Mouse (Mus musculus) right cerebral cortex, adult 18-20 months (tissue): Measurements from ENCODE around the gene Tbx6.

Source experiments
- DNase-seq: peaks from one replicate; pipeline ENCODE4 v3.0.0; 2022; ENCODE audit warnings: mixed read lengths

The Tbx6 gene

GRCm38 (mm10) chr7:126795387-126796317 is 14.4 kb downstream of the Tbx6 start:
- no peak for DNase-seq

GRCm38 (mm10) chr7:126796350-126796932 is 15.2 kb downstream of the Tbx6 start:
- DNase-seq, result peak; percentile 58

- no peak for DNase-seq
These were observed 16.3 kb downstream of the Tbx6 start, which contains the start of gene Fam57b for GRCm38 (mm10) chr7:126797411-126798126. Gene Fam57b, plus strand, starts transcription at chr7:126797668.

- no peak for DNase-seq
These were observed 17.1 kb downstream of the Tbx6 start for GRCm38 (mm10) chr7:126798127-126799049.

GRCm38 (mm10) chr7:126799050-126799467 is 17.8 kb downstream of the Tbx6 start:
- peak; percentile 99 for DNase-seq

GRCm38 (mm10) chr7:126799468-126800268 is 18.4 kb downstream of the Tbx6 start:
- DNase-seq, result peak; percentile 57

GRCm38 (mm10) chr7:126800269-126801056 is 19.2 kb downstream of the Tbx6 start:
- DNase-seq, result no peak

GRCm38 (mm10) chr7:126801057-126801422 is 19.8 kb downstream of the Tbx6 start:
- DNase-seq, result no peak

GRCm38 (mm10) chr7:126802134-126802889 is 21.0 kb downstream of the Tbx6 start:
- DNase-seq, result no peak

- no peak for DNase-seq
These were observed 21.9 kb downstream of the Tbx6 start for GRCm38 (mm10) chr7:126803181-126803580.

- no peak for DNase-seq
These were observed 22.5 kb downstream of the Tbx6 start for GRCm38 (mm10) chr7:126803751-126804150.

GRCm38 (mm10) chr7:126806956-126807355 is 25.7 kb downstream of the Tbx6 start:
- no peak for DNase-seq

- DNase-seq, result no peak
These were observed 26.1 kb downstream of the Tbx6 start for GRCm38 (mm10) chr7:126807405-126807804.

- DNase-seq, result peak; percentile 95
These were observed 27.6 kb downstream of the Tbx6 start for GRCm38 (mm10) chr7:126808703-126809455.

- no peak for DNase-seq
These were observed 28.6 kb downstream of the Tbx6 start for GRCm38 (mm10) chr7:126809723-126810369.

- DNase-seq, result no peak
These were observed 34.5 kb downstream of the Tbx6 start for GRCm38 (mm10) chr7:126815726-126816222.

- no peak for DNase-seq
These were observed 35.2 kb downstream of the Tbx6 start for GRCm38 (mm10) chr7:126816494-126816893.

GRCm38 (mm10) chr7:126817595-126817994 is 36.3 kb downstream of the Tbx6 start:
- no peak for DNase-seq
